Mouse (Mus musculus) inflammation-experienced regulatory T-cells, adult 6 months (primary cell): ENCODE results near the gene Tagap. TPM values are rescaled to one million over a fixed set of nuclear protein-coding genes. Genes with fewer than 3 reads are reported as not detected.
A peak's percentile ranks its signal among the peaks of the same experiment; 100 is the strongest.

ENCODE experiments used
- ATAC-seq: one replicate; pipeline ENCODE4 v1.8.0; 2017
- polyA plus RNA-seq, 3 experiments: library from polyadenylated mRNA; unstranded; fragments of 100-300 nt; shearing (Covaris generic); gene quantifications; one replicate each; pipeline ENCODE4 v1.2.1; 2017

The Tagap gene
- polyA plus RNA-seq = 100 to 1,000 TPM in 1 of 3 experiments, 10 to 100 TPM in 2; 81.6 to 107 (median 90.7) TPM

- ATAC-seq = peak; percentile 69
Measured at GRCm38 (mm10) chr17:7925413-7926160, at the start of gene Tagap. Gene Tagap (plus strand): TSS chr17:7926000.

GRCm38 (mm10) chr17:7876541-7876940 lies 49.3 kb upstream of the Tagap start:
- ATAC-seq = no peak

- ATAC-seq = no peak
Measured at GRCm38 (mm10) chr17:7877191-7877764, 48.5 kb upstream of the Tagap start.

GRCm38 (mm10) chr17:7877878-7878277 lies 47.9 kb upstream of the Tagap start:
- peak; percentile 33 for ATAC-seq

- no peak for ATAC-seq
Measured at GRCm38 (mm10) chr17:7879529-7879928, 46.3 kb upstream of the Tagap start.

- no peak for ATAC-seq
Measured at GRCm38 (mm10) chr17:7883126-7883525, 42.7 kb upstream of the Tagap start.

GRCm38 (mm10) chr17:7884606-7885005 lies 41.2 kb upstream of the Tagap start:
- ATAC-seq = peak; percentile 39

GRCm38 (mm10) chr17:7887071-7887815 lies 38.6 kb upstream of the Tagap start:
- no peak for ATAC-seq

GRCm38 (mm10) chr17:7888291-7888690 lies 37.5 kb upstream of the Tagap start:
- no peak for ATAC-seq

- ATAC-seq = peak; percentile 16
Measured at GRCm38 (mm10) chr17:7889026-7889425, 36.8 kb upstream of the Tagap start.

GRCm38 (mm10) chr17:7892676-7893075 lies 33.1 kb upstream of the Tagap start:
- ATAC-seq = peak; percentile 86

- ATAC-seq = no peak
Measured at GRCm38 (mm10) chr17:7894094-7894493, 31.7 kb upstream of the Tagap start.

- no peak for ATAC-seq
Measured at GRCm38 (mm10) chr17:7896047-7896635, 29.7 kb upstream of the Tagap start.

GRCm38 (mm10) chr17:7897120-7897519 lies 28.7 kb upstream of the Tagap start:
- peak; percentile 25 for ATAC-seq

- ATAC-seq = peak; percentile 18
Measured at GRCm38 (mm10) chr17:7897756-7898155, 28.0 kb upstream of the Tagap start.

- ATAC-seq = no peak
Measured at GRCm38 (mm10) chr17:7899233-7899632, 26.6 kb upstream of the Tagap start.

- ATAC-seq = no peak
Measured at GRCm38 (mm10) chr17:7899961-7900360, 25.8 kb upstream of the Tagap start.

- no peak for ATAC-seq
Measured at GRCm38 (mm10) chr17:7901536-7901935, 24.3 kb upstream of the Tagap start.

GRCm38 (mm10) chr17:7902362-7902761 lies 23.4 kb upstream of the Tagap start:
- peak; percentile 80 for ATAC-seq

- ATAC-seq = peak; percentile 22
Measured at GRCm38 (mm10) chr17:7904992-7905391, 20.8 kb upstream of the Tagap start.

GRCm38 (mm10) chr17:7905936-7906685 lies 19.7 kb upstream of the Tagap start:
- peak; percentile 27 for ATAC-seq

GRCm38 (mm10) chr17:7914596-7915227 lies 11.1 kb upstream of the Tagap start:
- ATAC-seq = peak; percentile 18
